Mouse (Mus musculus) gastrocnemius, postnatal 10 days (tissue): Measurements from ENCODE around the gene Tmtc4. TPM values are rescaled to one million over a fixed set of nuclear protein-coding genes. Genes with fewer than 3 reads are reported as not detected.

ENCODE experiments used
- DNase-seq: peaks from one replicate; pipeline ENCODE4 v3.0.0; 2021; ENCODE audit warnings: mixed read lengths
- long read RNA-seq, 2 experiments: library from polyadenylated mRNA; stranded (forward); transcript quantifications; one replicate each; pipeline ENCODE4 v2.0.0; 2021
- total RNA-seq, 2 experiments: library from RNA; stranded (reverse); gene quantifications; 2 replicates each; pipeline ENCODE4 v1.2.3; 2021

Tmtc4 gene
- total RNA-seq, result 10 to 100 TPM; 12.3 to 15.6 TPM
- long read RNA-seq, experiment 1, transcript Tmtc4-201 (18 exons, 3,416 nt), result major isoform, 20 of 30 reads
- long read RNA-seq, experiment 1, partial matches to known transcripts, result 1 of 30 reads
- long read RNA-seq, experiment 1, other reads (novel, unspliced or antisense), result 9 of 30 reads
- long read RNA-seq, experiment 2, transcript Tmtc4-201 (18 exons, 3,416 nt), result major isoform, 15 of 23 reads
- long read RNA-seq, experiment 2, partial matches to known transcripts, result 0 of 23 reads
- long read RNA-seq, experiment 2, other reads (novel, unspliced or antisense), result 8 of 23 reads

GRCm38 (mm10) chr14:122983226-122984215 is at the start of gene Tmtc4:
Gene Tmtc4, minus strand, starts transcription at chr14:122984035.
- DNase-seq, result peak; percentile 92

- DNase-seq, result no peak
These were observed 48.6 kb upstream of the Tmtc4 start for GRCm38 (mm10) chr14:123032435-123032834.

- DNase-seq, result no peak
These were observed 44.0 kb upstream of the Tmtc4 start for GRCm38 (mm10) chr14:123027876-123028275.

- DNase-seq, result no peak
These were observed 39.1 kb upstream of the Tmtc4 start for GRCm38 (mm10) chr14:123022981-123023380.

- no peak for DNase-seq
These were observed 32.5 kb upstream of the Tmtc4 start for GRCm38 (mm10) chr14:123016310-123016709.

DNA sequence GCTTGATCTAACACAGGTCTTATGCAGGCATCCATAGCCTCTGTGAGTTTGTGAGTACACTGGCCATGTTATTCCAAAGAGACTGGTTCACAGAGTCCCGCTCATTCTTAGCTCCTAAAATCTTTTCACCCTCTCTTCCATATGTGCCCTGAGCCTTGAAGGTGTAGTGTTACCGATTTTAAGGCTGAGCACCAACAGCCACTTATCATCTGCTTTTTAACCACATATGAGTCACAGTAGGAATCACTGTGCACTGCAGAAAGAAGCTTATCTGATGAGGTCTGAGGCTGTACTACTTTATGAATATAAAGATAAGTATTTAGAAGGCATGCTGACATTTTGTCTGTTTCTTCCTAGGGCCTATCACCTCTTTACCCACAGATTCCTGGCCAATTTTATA is 31.9 kb upstream of the Tmtc4 start:
- no peak for DNase-seq

DNA sequence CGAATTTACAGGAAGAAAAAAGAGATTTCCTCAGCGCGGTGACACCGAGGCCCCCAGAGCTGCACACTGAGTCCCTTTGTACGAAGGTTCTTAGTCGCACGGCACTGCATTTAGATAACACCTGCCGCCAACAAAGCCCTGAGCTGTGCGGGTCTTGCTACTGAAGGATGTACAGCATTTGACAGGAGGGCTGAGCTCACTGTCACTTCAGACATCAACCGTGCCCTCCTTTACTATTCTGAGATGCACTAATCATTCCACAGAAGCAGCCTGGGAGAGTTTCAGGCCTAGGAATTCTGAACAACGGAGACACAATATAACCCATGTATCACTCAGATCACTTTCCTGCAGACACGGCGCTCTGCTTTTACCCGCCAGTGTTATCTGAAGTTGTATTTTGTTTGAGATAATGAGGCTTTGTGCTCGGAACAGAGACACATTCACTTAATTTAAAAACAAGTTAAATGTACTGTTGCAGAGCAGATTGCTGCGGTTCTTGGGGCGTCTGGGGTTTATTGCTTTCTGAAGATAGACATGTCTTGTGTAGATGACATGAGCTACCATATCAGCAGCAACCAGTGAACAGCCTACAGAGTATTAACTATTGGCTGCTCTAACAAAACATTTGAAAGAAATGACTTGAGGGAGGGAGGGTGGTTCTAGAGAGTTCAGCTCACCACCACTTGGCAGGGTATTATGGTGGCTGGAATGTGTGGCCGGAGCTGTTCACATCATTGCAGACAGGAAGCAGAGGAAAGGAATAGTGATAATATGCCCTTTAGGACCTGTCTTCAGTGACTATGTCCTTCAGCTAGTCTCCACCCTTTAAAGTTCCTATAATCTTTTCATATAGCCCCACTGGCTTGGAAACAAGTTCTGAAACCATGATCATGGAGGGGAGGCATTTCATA is 25.5 kb upstream of the Tmtc4 start:
- DNase-seq, result no peak

DNA sequence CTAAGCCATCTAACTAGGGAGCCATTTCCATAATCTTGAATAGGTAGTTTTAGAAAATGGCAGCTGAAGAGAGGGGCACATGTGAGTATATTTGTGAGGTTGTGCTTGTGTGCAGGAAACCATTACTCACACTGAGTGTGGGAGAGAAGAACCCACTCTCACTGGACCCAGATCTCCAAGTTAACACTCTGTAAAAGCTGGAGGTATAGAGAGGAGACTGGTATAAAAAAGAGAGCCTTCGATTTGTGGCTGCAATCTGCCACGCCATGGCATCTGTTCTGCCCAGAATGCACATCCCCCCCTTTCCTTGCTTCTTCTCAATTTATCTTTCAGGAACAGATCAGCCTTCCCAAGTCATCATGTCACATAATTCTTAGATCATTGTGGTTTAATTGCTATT is 24.8 kb upstream of the Tmtc4 start:
- no peak for DNase-seq

- no peak for DNase-seq
These were observed 19.9 kb upstream of the Tmtc4 start for GRCm38 (mm10) chr14:123003715-123004114.

- no peak for DNase-seq
These were observed 17.6 kb upstream of the Tmtc4 start for GRCm38 (mm10) chr14:123001391-123001790.

DNA sequence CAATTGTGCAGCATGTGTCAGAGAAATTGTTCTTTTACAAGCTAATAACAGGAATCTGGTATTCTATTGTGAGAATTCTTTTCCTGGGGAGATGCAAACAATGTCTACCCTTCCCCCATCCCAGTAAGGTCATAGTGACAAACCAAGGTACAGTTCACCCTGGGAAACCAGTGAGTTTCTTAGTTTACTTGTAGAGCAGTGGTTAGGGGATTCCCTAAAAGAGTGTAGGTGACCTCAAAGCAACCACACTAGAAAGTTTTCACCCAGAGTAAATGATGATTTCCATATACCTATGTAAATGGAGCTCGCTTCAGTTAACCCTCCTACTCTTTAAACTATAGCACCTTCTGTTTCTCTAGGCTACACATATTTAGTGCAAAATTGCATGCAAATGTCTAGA is 13.6 kb upstream of the Tmtc4 start:
- DNase-seq, result no peak

GRCm38 (mm10) chr14:122993935-122994334 is 10.1 kb upstream of the Tmtc4 start:
- DNase-seq, result no peak

DNA sequence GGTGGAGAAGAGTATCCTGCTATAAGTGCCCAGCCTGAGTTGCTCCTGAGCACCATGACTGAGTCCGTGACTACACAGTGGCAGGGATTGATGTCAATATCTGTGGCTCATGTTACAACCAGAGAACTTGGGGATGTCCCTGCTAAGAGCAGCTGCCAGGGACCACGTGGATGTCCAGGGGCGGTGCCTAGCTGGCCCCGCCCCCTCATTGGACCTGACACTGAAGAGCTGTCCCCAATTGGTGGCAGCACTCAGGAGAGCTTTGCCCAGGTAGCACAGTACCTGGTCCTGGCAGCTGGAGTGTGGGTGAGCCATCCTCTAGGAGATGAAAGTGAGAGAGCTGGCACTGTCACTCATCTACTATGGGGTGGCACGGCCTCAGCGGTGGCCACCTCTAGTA is 9.1 kb upstream of the Tmtc4 start:
- no peak for DNase-seq

GRCm38 (mm10) chr14:122990521-122991052 is 6.8 kb upstream of the Tmtc4 start:
- no peak for DNase-seq

- DNase-seq, result no peak
These were observed 2.6 kb upstream of the Tmtc4 start for GRCm38 (mm10) chr14:122986404-122986803.

DNA sequence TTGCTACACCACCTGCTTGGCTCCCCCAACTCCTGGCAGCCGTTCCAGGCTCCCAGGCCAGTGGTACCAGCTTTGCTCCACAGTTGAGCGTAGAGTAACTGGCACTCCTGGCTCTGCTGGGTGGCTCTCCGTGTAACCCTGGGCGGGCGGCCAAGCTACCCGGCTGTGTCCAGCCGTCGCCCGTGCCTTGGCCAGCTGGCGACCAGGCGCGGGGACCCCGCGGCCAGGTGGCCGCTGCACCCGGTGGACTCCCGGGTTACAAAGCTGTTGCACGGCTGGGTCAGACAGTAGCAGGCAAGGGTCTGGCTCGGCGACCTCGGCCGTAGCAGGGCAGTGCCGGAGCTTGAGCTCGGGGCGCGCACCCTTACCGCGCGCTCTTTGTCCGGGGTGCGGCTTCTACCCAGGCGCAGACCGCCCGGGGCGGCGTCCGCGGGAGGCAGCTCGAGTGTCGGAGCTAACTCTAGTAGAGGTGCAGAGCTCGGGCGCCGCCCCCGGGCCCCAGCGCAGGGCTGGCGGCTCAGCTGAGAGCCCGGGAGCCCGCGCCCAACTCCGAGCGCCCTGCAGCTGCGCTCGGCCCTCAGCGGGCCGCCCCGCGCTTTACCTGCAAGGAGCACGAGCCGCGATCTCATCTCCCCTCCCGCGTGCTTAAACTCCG is 1.1 kb downstream of the Tmtc4 start:
- peak; percentile 88 for DNase-seq

DNA sequence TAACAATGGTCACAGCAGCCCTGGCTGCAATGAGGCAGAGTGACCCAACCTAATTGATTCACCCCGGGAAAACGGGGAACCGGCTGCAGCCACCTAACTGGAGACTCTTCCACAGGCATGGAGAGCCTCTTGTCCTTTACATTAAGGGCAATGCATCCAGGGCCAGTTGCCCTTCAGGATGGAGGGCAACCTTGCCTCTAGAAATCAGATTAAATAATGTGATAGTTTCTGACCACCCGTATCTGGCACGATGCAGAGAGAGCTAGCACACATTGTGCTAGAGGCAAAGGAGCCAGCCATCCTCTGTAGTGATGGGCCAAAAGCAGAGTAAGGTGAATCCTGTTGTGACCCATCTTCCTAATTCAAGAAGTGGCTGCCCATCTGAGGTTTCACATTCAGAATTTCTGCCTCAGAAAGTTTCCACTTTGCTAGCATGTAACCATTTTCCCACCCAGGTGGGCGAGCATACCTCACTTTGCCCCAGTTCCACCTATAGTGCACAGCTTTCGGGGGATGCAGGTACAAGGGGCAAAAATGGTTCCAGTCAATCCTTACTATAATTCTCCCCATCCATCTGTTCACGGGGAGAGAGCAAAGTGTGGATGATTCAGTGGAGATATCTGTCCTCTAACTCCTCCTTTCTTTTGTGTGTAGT is 1.9 kb downstream of the Tmtc4 start:
- DNase-seq, result no peak

DNA sequence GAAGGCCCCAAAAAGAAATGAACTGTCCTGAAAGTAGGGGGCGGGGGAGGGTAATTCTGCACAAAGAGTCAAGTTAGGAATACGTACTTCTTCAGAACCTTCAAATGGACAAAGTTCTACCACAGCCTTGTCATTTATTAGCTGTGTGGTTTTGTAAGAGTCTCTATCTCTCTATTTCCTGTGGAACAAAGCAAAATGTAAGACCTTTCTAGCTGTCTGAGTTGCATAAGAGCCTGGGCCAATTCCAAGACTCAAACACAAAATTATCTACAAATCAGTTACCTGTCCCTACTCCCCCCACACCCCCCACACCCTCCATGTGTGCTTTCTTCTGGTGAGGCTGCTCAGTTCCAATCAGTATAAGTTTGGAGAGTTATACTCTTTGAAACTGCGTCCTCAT is 5.0 kb downstream of the Tmtc4 start:
- no peak for DNase-seq

- DNase-seq, result no peak
These were observed 6.1 kb downstream of the Tmtc4 start for GRCm38 (mm10) chr14:122977797-122978140.

DNA sequence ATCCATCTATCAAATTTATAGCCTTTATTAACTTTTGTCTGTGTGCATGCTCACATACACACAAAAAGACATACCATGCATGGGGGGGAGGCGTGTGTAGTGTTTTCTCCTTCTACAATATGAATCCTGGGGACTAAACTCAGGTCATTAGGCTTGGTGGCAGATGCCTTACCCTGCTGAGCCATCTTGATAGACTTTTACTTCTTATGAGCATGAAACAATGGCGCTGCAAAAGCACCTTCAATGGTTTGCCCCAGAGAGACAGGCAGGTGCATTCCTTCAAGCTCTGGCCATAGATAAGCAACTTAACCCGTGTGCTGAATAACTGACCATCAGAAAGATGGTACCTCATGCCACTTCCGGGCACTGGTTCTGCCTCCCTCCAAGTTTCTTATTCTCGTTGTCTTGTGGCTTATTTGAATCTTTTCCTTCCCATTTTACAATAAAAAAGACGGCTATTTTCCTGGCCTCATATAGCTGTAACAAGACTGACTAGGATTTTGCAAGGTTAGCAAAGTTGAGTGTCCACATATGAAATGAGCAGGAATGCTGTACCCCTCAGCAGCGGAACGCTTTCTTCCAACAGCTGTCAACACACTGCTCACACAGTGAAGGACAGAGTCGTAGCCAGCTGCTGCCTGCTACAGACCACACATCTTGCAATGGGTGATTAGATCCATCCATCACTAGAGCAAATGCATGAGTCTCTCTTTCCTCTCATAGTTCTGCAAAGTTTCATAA is 6.6 kb downstream of the Tmtc4 start:
- DNase-seq, result no peak
